Mouse (Mus musculus) stomach, embryonic 14.5 days (tissue): ENCODE results near the gene Cav3. TPM values are rescaled to one million over a fixed set of nuclear protein-coding genes. Genes with fewer than 3 reads are reported as not detected.

Experiments
- ATAC-seq: fragments of 200-750 bp; cut with Nextera tagmentation; 2 replicates; pipeline ENCODE4 v1.8.0; 2017; ENCODE audit warnings: low read depth, moderate TSS enrichment; ENCODE audit not compliant: insufficient number of reproducible peaks, insufficient read depth, low FRiP score
- H3K27ac ChIP-seq: fragments of 300-500 bp; sonication (generic); 2 replicates; pipeline ENCODE4 v1.5.1; 2014; ENCODE audit warnings: mild to moderate bottlenecking, low read length, moderate library complexity, mixed read lengths
- H3K27me3 ChIP-seq: fragments of 300-500 bp; sonication (generic); 2 replicates; pipeline ENCODE4 v1.6.1; 2014; ENCODE audit warnings: low read length, control low read depth, mixed read lengths; ENCODE audit not compliant: control insufficient read depth, insufficient read depth
- H3K36me3 ChIP-seq: fragments of 300-500 bp; sonication (generic); 2 replicates; pipeline ENCODE4 v1.6.1; 2014; ENCODE audit warnings: mild to moderate bottlenecking, control low read depth, low read length, moderate library complexity, mixed read lengths; ENCODE audit not compliant: control insufficient read depth, insufficient read depth
- H3K4me1 ChIP-seq: fragments of 300-500 bp; sonication (generic); 2 replicates; pipeline ENCODE4 v1.6.1; 2014; ENCODE audit warnings: low read length, control low read depth, mixed read lengths; ENCODE audit not compliant: control insufficient read depth, insufficient read depth
- H3K4me2 ChIP-seq: fragments of 300-500 bp; sonication (generic); replicated peaks from 2 replicates; pipeline ENCODE4 v1.6.1; 2014; ENCODE audit warnings: low read depth, low read length, control low read depth
- H3K4me3 ChIP-seq: fragments of 300-500 bp; sonication (generic); 2 replicates; pipeline ENCODE4 v1.5.1; 2014; ENCODE audit warnings: low read depth, low read length, control low read depth
- H3K9ac ChIP-seq: fragments of 300-500 bp; sonication (generic); replicated peaks from 2 replicates; pipeline ENCODE4 v1.6.1; 2014; ENCODE audit warnings: low read depth, mild to moderate bottlenecking, control low read depth, low read length, moderate library complexity, mixed read lengths
- H3K9me3 ChIP-seq: fragments of 300-500 bp; sonication (generic); 2 replicates; pipeline ENCODE4 v1.6.1; 2016; ENCODE audit warnings: low read depth, low read length, control low read depth; ENCODE audit not compliant: control insufficient read depth
- WGBS: fragments of 180-500 bp; shearing (Covaris S2); extraction: QIAGEN DNeasy Blood & Tissue Kit; methylation state at CpG from one replicate; pipeline ENCODE4 v1.1.7; 2014; 5-methylcytosine and 5-hydroxymethylcytosine counted together
- polyA plus RNA-seq: library from polyadenylated mRNA; unstranded; fragments of >200 nt; fragmentation: Nextera tagmentation; extraction: Ambion mirVana; gene quantifications from 2 replicates; pipeline ENCODE4 v1.2.1, GENCODE M21; 2014

The Cav3 gene
- polyA plus RNA-seq, result 0.45 TPM in 1 of 2 replicates, not detected in the other

GRCm38 (mm10) chr6:112459341-112459749 is at the start of gene Cav3:
Cav3 (plus strand) TSS chr6:112459505.
- Histone ChIP-seq H3K4me1 (no peaks in the 10 kb centered on the region), H3K36me3 (no peaks in the 10 kb centered on the region), H3K9me3 (no peaks in the 10 kb centered on the region), H3K4me2 (no peak within 1 kb of the TSS), H3K4me3 (no peak within 1 kb of the TSS), H3K9ac (no peak within 1 kb of the TSS), H3K27ac (no peak within 1 kb of the TSS), H3K27me3 (no peaks in the 10 kb centered on the region)
- ATAC-seq, result no peak
- WGBS, result 58% methylated on average over 12 of the region's 12 CpGs

- Histone ChIP-seq H3K36me3 (no peaks in the 10 kb centered on the region), H3K27ac (no peak overlapping the region), H3K4me3 (no peak overlapping the region), H3K4me2 (no peak overlapping the region), H3K9ac (no peak overlapping the region), H3K27me3 (no peaks in the 10 kb centered on the region), H3K4me1 (no peaks in the 10 kb centered on the region), H3K9me3 (no peaks in the 10 kb centered on the region)
- WGBS, result 71% methylated on average over 9 of the region's 9 CpGs
- no peak for ATAC-seq
Measured at GRCm38 (mm10) chr6:112419333-112419732, 40.0 kb upstream of the Cav3 start.

GRCm38 (mm10) chr6:112420883-112421282 is 38.4 kb upstream of the Cav3 start:
- H3K4me3 ChIP-seq, result no peak overlapping the region
- H3K27ac ChIP-seq, result no peak overlapping the region
- H3K9me3 ChIP-seq, result no peaks in the 10 kb centered on the region
- H3K4me1 ChIP-seq, result no peaks in the 10 kb centered on the region
- no peaks in the 10 kb centered on the region for H3K27me3 ChIP-seq
- no peak for ATAC-seq
- H3K9ac ChIP-seq, result no peak overlapping the region
- 95% methylated on average over 1 of the region's 1 CpGs for WGBS
- H3K4me2 ChIP-seq, result no peak overlapping the region
- H3K36me3 ChIP-seq, result no peaks in the 10 kb centered on the region

- Histone ChIP-seq H3K27me3 (no peaks in the 10 kb centered on the region), H3K9me3 (no peaks in the 10 kb centered on the region), H3K4me3 (no peak overlapping the region), H3K4me1 (no peaks in the 10 kb centered on the region), H3K4me2 (no peak overlapping the region), H3K36me3 (no peaks in the 10 kb centered on the region), H3K27ac (no peak overlapping the region), H3K9ac (no peak overlapping the region)
- WGBS, result 67% methylated on average over 8 of the region's 8 CpGs
- no peak for ATAC-seq
Measured at GRCm38 (mm10) chr6:112423746-112424501, 35.4 kb upstream of the Cav3 start.

- WGBS, result 53% methylated on average over 6 of the region's 6 CpGs
- no peak overlapping the region for H3K9ac ChIP-seq
- H3K4me2 ChIP-seq, result no peak overlapping the region
- ATAC-seq, result no peak
- no peak overlapping the region for H3K27ac ChIP-seq
- H3K9me3 ChIP-seq, result no peaks in the 10 kb centered on the region
- H3K36me3 ChIP-seq, result no peaks in the 10 kb centered on the region
- H3K27me3 ChIP-seq, result no peaks in the 10 kb centered on the region
- H3K4me3 ChIP-seq, result no peak overlapping the region
- no peaks in the 10 kb centered on the region for H3K4me1 ChIP-seq
Measured at GRCm38 (mm10) chr6:112426018-112426732, 33.1 kb upstream of the Cav3 start.

GRCm38 (mm10) chr6:112445675-112446074 is 13.6 kb upstream of the Cav3 start:
- no peak overlapping the region for H3K9ac ChIP-seq
- WGBS, result 84% methylated on average over 3 of the region's 3 CpGs
- no peak overlapping the region for H3K4me2 ChIP-seq
- no peak overlapping the region for H3K4me3 ChIP-seq
- no peak overlapping the region for H3K27ac ChIP-seq
- ATAC-seq, result no peak
- H3K4me1 ChIP-seq, result no peaks in the 10 kb centered on the region
- H3K9me3 ChIP-seq, result no peaks in the 10 kb centered on the region
- H3K27me3 ChIP-seq, result no peaks in the 10 kb centered on the region
- H3K36me3 ChIP-seq, result no peaks in the 10 kb centered on the region

GRCm38 (mm10) chr6:112461459-112461858 is 2.2 kb downstream of the Cav3 start:
- Histone ChIP-seq H3K27ac (no peak overlapping the region), H3K4me2 (no peak overlapping the region), H3K27me3 (no peaks in the 10 kb centered on the region), H3K36me3 (no peaks in the 10 kb centered on the region), H3K4me3 (no peak overlapping the region), H3K4me1 (no peaks in the 10 kb centered on the region), H3K9ac (no peak overlapping the region), H3K9me3 (no peaks in the 10 kb centered on the region)
- ATAC-seq, result no peak
- WGBS, result 94% methylated on average over 5 of the region's 5 CpGs

- Histone ChIP-seq H3K9me3 (no peaks in the 10 kb centered on the region), H3K27ac (no peak overlapping the region), H3K9ac (no peak overlapping the region), H3K27me3 (no peaks in the 10 kb centered on the region), H3K4me2 (no peak overlapping the region), H3K36me3 (no peaks in the 10 kb centered on the region), H3K4me3 (no peak overlapping the region), H3K4me1 (no peaks in the 10 kb centered on the region)
- 84% methylated on average over 6 of the region's 6 CpGs for WGBS
- ATAC-seq, result no peak
Measured at GRCm38 (mm10) chr6:112463331-112463730, 4.0 kb downstream of the Cav3 start.
